Mouse (Mus musculus): Measurements from ENCODE around the gene Cd44. TPM values are rescaled to one million over a fixed set of nuclear protein-coding genes. Genes with fewer than 3 reads are reported as not detected.

Cd44 gene
- total RNA-seq, 4 experiments from 2014 or later: 38.3 to 83.6 (median 56.9) TPM

Other genes with a start within 250 kb of the Cd44 start
- 1 to 10 TPM in 3 of 4 experiments, under 1 TPM in 1; 0.90 to 2.2 (median 1.2) TPM for gene Slc1a2, start 243.0 kb downstream of the Cd44 start, total RNA-seq (2022)
- 100 to 1,000 TPM in 2 of 4 experiments, 10 to 100 TPM in 2; 64.2 to 136 (median 95.8) TPM for gene Pdhx, start 171.8 kb upstream of the Cd44 start, total RNA-seq (2022)
- gene Apip, start 172.0 kb upstream of the Cd44 start, total RNA-seq (2022): 10 to 100 TPM; 31.6 to 49.1 (median 41.3) TPM

Data from adrenal gland, adult 8-10 months (tissue).